Mouse (Mus musculus): ENCODE measurements around the gene Slc19a2.

DNA sequence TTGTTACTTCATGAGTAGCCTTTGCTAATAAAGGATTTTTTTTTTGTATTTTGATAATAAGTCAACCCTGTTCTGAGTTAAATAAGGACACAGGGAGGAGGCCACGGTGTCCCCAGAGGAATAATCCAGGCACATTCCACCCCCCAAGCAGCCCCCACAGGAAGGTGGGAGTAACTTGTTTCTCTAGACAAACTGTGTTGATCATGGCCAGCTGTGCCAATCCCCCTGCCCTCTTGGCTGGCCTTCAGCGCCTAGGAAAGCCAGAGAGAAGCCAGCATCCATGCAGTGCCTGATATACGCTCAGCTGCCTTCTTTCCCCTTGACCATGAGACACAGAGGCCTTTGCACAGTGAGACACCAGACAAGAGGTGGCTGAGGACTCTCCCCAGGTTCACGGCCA lies 49.3 kb upstream of the Slc19a2 start:
- TF ChIP-seq CTCF (IDR thresholded peaks at IDR 0.05; ENCODE audit: low read depth, low read length), result no peak
- no peak for TF ChIP-seq POLR2A (IDR thresholded peaks at IDR 0.05; ENCODE audit: borderline replicate concordance, low read depth, low read length)
